Mouse (Mus musculus): ENCODE measurements around the gene Msto1. TPM values are rescaled to one million over a fixed set of nuclear protein-coding genes. Genes with fewer than 3 reads are reported as not detected.
"Not testable (repeated sequence)": the region's sequence is repeated elsewhere in the genome, so short reads cannot be mapped to it uniquely, and the experiment has no call there.

The Msto1 gene
- polyA plus RNA-seq, 1 experiment: 40.7 TPM

DNA sequence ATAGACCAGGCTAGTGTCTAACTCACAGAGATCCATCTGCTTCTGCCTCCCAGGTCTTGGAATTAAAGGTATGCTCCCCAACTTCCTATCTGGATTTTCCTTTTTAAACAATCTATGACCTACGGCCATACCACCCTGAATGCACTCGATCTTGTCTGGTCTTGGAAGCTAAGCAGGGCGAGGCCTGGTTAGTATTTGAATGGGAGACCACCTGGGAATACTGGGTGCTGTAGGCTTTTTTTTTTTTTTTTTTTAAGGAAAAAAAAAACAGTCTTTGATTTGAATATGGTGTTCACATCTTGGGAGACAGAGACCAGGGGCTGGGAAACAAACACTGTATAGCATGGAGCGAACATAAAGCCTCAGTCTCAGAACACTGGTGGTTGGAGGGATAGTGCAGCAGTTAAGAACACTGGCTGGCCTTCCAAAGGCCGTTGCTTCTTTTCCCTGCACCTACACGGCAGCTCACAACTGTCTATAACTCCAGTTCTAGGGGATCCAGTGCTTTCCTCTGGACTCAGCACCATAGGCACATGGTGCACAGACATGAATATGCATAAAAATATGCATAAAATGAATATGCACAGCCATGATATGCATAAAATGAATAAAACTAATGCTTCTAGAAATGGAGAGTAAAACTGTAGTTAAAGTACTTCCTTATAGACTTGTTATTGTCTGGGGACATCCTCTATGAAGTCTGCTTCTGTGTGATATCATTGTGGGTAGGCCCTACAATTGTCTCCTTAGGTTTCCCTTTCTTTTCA lies 7.2 kb downstream of the Msto1 start:
- H3K4me3 ChIP-seq (ENCODE audit: control insufficient read depth, insufficient read depth, low read length): no peak overlapping the region
- no peaks in the 10 kb centered on the region for H3K27me3 ChIP-seq (ENCODE audit: control insufficient read depth, insufficient read depth, low read length)
- TF ChIP-seq POLR2A (IDR thresholded peaks at IDR 0.05; ENCODE audit: control insufficient read depth, extremely low read depth, insufficient read depth, low read length, poor library complexity): no peak
- no peak for TF ChIP-seq CTCF (IDR thresholded peaks at IDR 0.05; ENCODE audit: borderline replicate concordance, control insufficient read depth, extremely low read depth, insufficient read depth, low read length, poor library complexity)
- 98% methylated on average over 6 of the region's 6 CpGs for WGBS
- peaks cover 53% of the 10 kb centered on the region for H3K36me3 ChIP-seq (ENCODE audit: control insufficient read depth, insufficient read depth, low read length)
- DNase-seq: no peak
- H3K27ac ChIP-seq (ENCODE audit: control insufficient read depth, insufficient read depth, low read length): no peak overlapping the region
- H3K4me1 ChIP-seq (replicated peaks; ENCODE audit: control insufficient read depth, insufficient read depth, low read length): no peaks in the 10 kb centered on the region

DNA sequence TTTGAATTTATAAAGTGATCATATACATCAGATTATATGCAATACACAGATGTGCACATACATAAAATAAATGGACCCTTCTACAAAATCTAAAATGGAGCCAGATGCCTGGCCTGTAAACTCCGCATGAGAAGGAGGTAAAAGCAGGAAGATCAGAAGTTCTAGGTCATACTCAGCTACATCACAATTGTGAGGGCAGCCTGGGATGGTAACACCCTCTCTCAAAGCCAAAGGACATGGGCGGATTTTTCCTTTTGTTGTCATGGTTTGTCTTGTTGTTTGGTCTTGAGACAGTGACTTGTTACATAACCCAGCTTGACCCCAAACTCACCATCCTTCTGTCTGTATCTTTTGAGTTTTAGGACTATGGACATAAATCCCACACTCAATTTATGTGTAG lies 8.1 kb downstream of the Msto1 start:
- DNase-seq: no peak
- WGBS: 95% methylated on average over 2 of the region's 2 CpGs
- Histone ChIP-seq H3K27me3 (ENCODE audit: control insufficient read depth, insufficient read depth, low read length) (no peaks in the 10 kb centered on the region), H3K4me1 (replicated peaks; ENCODE audit: control insufficient read depth, insufficient read depth, low read length) (no peaks in the 10 kb centered on the region), H3K27ac (ENCODE audit: control insufficient read depth, insufficient read depth, low read length) (no peak overlapping the region), H3K4me3 (ENCODE audit: control insufficient read depth, insufficient read depth, low read length) (no peak overlapping the region), H3K36me3 (ENCODE audit: control insufficient read depth, insufficient read depth, low read length) (peaks cover 57% of the 10 kb centered on the region)
- no peak for TF ChIP-seq POLR2A (IDR thresholded peaks at IDR 0.05; ENCODE audit: control insufficient read depth, extremely low read depth, insufficient read depth, low read length, poor library complexity)
- TF ChIP-seq CTCF (IDR thresholded peaks at IDR 0.05; ENCODE audit: borderline replicate concordance, control insufficient read depth, extremely low read depth, insufficient read depth, low read length, poor library complexity): no peak

DNA sequence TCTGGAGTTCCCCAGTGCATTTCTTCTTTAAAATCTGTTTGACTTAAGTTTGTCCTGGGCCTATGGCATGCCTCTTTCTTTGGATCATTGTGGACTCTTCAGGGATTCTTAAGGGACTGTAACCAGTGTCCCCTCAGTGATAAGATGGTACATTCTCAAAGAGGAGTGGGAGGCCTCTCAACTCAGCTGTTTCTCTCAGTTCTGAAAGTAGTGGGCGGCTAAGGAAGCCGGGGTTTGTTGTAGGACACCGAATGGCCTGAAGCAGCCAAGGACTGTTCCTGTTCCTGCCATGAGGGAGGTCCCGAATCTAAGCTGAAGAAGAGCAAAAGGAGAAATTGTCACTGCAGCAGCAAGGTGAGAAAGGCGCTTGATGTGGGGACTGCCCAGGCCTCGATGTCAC lies 8.6 kb downstream of the Msto1 start:
- Histone ChIP-seq H3K4me3 (ENCODE audit: control insufficient read depth, insufficient read depth, low read length) (no peak overlapping the region), H3K27ac (ENCODE audit: control insufficient read depth, insufficient read depth, low read length) (no peak overlapping the region), H3K4me1 (replicated peaks; ENCODE audit: control insufficient read depth, insufficient read depth, low read length) (no peaks in the 10 kb centered on the region), H3K36me3 (ENCODE audit: control insufficient read depth, insufficient read depth, low read length) (peaks cover 54% of the 10 kb centered on the region), H3K27me3 (ENCODE audit: control insufficient read depth, insufficient read depth, low read length) (no peaks in the 10 kb centered on the region)
- TF ChIP-seq CTCF (IDR thresholded peaks at IDR 0.05; ENCODE audit: borderline replicate concordance, control insufficient read depth, extremely low read depth, insufficient read depth, low read length, poor library complexity): no peak
- 92% methylated on average over 6 of the region's 6 CpGs for WGBS
- no peak for DNase-seq

DNA sequence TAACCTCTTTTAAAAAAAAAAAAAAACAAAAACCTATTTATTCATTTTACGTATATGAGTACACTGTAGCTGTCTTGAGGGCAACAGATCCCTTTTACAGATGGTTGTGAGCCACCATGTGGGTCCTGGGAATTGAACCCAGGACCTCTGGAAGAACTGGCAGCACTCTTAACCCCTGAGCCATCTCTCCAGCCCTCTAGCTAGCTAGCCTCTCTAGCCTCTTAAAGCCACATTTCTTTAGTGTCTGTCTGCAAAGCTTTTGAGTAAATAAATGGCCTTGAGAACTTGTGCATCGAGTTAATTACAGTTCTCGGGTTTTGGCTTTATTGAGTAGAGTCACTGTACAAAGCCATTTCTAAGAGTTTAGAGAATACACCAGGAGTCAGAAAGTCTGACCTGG lies 9.0 kb downstream of the Msto1 start:
- Histone ChIP-seq H3K27me3 (ENCODE audit: control insufficient read depth, insufficient read depth, low read length) (no peaks in the 10 kb centered on the region), H3K27ac (ENCODE audit: control insufficient read depth, insufficient read depth, low read length) (no peak overlapping the region), H3K4me3 (ENCODE audit: control insufficient read depth, insufficient read depth, low read length) (no peak overlapping the region), H3K36me3 (ENCODE audit: control insufficient read depth, insufficient read depth, low read length) (peaks cover 53% of the 10 kb centered on the region), H3K4me1 (replicated peaks; ENCODE audit: control insufficient read depth, insufficient read depth, low read length) (no peaks in the 10 kb centered on the region)
- TF ChIP-seq CTCF (IDR thresholded peaks at IDR 0.05; ENCODE audit: borderline replicate concordance, control insufficient read depth, extremely low read depth, insufficient read depth, low read length, poor library complexity): no peak
- no peak for TF ChIP-seq POLR2A (IDR thresholded peaks at IDR 0.05; ENCODE audit: control insufficient read depth, extremely low read depth, insufficient read depth, low read length, poor library complexity)
- DNase-seq: no peak
- 99% methylated on average over 3 of the region's 3 CpGs for WGBS

DNA sequence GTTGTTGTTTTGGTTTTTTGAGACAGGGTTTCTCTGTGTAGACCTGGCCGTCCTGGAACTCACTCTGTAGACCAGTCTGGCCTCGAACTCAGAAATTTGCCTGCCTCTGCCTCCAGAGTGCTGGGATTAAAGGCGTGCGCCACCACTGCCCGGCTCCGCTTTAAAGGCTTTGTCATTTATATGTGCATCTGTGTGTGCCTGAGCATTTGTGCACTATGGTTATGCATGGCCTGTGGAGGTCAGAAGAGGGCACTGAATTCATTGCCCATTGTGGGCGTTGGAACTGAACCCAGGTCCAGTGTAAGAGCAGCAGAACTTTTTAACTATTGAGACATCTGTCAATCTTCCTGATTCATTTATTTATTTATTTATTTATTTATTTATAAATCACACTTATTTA lies 20.8 kb downstream of the Msto1 start:
- not testable (repeated sequence) for H3K4me1 ChIP-seq (replicated peaks; ENCODE audit: control insufficient read depth, insufficient read depth, low read length); H3K36me3 ChIP-seq (ENCODE audit: control insufficient read depth, insufficient read depth, low read length); H3K27ac ChIP-seq (ENCODE audit: control insufficient read depth, insufficient read depth, low read length); H3K4me3 ChIP-seq (ENCODE audit: control insufficient read depth, insufficient read depth, low read length); DNase-seq; H3K27me3 ChIP-seq (ENCODE audit: control insufficient read depth, insufficient read depth, low read length)
- WGBS: over 99% methylated on average over 7 of the region's 7 CpGs

DNA sequence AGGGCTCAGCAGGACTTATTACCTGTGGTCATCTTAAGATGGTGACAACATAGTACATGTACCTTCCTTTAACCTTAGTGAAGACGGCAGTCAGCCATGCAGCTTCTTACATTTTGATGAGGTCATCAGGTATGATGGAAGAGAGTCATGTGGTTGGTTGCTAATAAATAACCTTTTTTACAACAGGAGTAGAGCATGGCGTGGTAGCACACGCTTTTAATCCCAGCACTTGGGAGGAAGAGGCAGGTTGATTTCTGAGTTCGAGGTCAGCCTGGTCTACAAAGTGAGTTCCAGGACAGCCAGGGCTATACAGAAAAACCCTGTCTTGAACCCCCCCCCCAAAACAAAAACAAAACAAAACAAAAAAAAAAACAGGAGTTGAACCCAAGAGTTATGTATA lies 31.3 kb downstream of the Msto1 start:
- 98% methylated on average over 4 of the region's 4 CpGs for WGBS
- H3K27ac ChIP-seq (ENCODE audit: control insufficient read depth, insufficient read depth, low read length); H3K36me3 ChIP-seq (ENCODE audit: control insufficient read depth, insufficient read depth, low read length); H3K4me3 ChIP-seq (ENCODE audit: control insufficient read depth, insufficient read depth, low read length); DNase-seq; H3K27me3 ChIP-seq (ENCODE audit: control insufficient read depth, insufficient read depth, low read length); H3K4me1 ChIP-seq (replicated peaks; ENCODE audit: control insufficient read depth, insufficient read depth, low read length): not testable (repeated sequence)

DNA sequence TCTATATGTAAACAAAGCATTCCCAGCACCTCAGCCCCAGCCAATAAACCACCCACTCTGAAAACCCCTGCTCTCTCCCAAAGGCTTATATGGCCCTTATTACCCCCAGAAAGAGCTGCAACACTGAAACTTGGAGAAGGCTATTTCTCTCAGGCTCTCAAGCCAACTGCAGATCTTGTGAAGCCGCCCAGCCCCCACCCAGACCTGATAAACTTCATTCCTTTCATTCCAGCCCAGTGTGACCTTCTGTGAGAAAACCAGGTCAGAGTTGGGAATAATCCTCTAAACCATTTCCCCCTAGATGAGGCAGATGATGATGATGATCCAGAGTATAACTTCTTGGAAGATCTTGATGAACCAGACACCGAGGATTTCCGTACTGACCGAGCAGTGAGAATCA lies 45.4 kb downstream of the Msto1 start:
- DNase-seq; H3K4me1 ChIP-seq (replicated peaks; ENCODE audit: control insufficient read depth, insufficient read depth, low read length); H3K27ac ChIP-seq (ENCODE audit: control insufficient read depth, insufficient read depth, low read length); H3K27me3 ChIP-seq (ENCODE audit: control insufficient read depth, insufficient read depth, low read length); H3K4me3 ChIP-seq (ENCODE audit: control insufficient read depth, insufficient read depth, low read length): not testable (repeated sequence)
- H3K36me3 ChIP-seq (ENCODE audit: control insufficient read depth, insufficient read depth, low read length): peaks cover 23% of the 10 kb centered on the region
- WGBS: 100% methylated on average over 2 of the region's 4 CpGs

DNA sequence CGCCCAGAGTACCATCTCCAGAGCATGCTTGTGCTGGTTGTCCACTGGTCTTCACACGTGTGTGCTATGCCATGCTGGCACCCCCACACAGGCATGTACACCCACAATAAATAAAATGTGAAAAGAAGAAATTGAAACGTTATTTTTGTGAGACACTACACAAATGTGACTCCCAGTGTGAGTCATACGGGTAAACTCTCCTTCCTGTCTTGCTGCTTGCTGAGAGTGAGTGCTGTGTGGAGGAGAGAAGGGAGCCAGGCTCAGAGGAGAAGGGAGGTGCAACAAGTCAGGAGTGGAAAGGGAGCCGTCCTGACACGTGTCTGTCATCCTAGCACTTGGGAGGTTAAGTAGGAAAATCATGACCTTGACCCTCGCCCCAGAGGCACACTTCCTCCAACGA lies 46.6 kb downstream of the Msto1 start:
- no CpG with 5 or more reads among the region's 8 CpGs for WGBS
- not testable (repeated sequence) for H3K4me3 ChIP-seq (ENCODE audit: control insufficient read depth, insufficient read depth, low read length); H3K27me3 ChIP-seq (ENCODE audit: control insufficient read depth, insufficient read depth, low read length); DNase-seq; H3K27ac ChIP-seq (ENCODE audit: control insufficient read depth, insufficient read depth, low read length); H3K4me1 ChIP-seq (replicated peaks; ENCODE audit: control insufficient read depth, insufficient read depth, low read length)
- H3K36me3 ChIP-seq (ENCODE audit: control insufficient read depth, insufficient read depth, low read length): peaks cover 33% of the 10 kb centered on the region

DNA sequence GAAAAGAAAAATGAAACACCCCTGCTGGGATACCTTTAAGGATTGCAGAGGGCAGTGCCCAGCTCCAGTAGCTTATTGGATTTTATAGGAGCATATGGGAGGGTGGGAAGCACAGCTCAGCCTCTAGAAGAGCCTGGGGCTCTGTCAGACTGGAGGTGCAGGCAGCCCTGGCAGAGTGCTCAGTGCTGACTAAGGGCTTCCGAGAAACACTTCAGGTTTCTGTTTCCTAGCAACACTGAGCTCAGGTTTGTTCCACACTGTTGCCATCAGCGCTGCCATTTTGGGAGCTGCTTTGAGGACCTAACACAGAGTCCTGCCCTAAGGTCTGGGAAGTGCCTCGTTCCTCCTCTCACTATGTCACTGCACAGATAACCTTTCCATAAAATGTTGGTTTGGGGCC lies 47.1 kb downstream of the Msto1 start:
- H3K27ac ChIP-seq (ENCODE audit: control insufficient read depth, insufficient read depth, low read length); H3K4me1 ChIP-seq (replicated peaks; ENCODE audit: control insufficient read depth, insufficient read depth, low read length); H3K27me3 ChIP-seq (ENCODE audit: control insufficient read depth, insufficient read depth, low read length); H3K4me3 ChIP-seq (ENCODE audit: control insufficient read depth, insufficient read depth, low read length); DNase-seq: not testable (repeated sequence)
- WGBS: no CpG with 5 or more reads among the region's 3 CpGs
- peaks cover 33% of the 10 kb centered on the region for H3K36me3 ChIP-seq (ENCODE audit: control insufficient read depth, insufficient read depth, low read length)

All from thymus, adult 2 months (tissue).